Mouse (Mus musculus) adrenal gland, adult 18-20 months (tissue): ENCODE measurements around the gene Ccdc30. TPM values are rescaled to one million over a fixed set of nuclear protein-coding genes. Genes with fewer than 3 reads are reported as not detected.

Source experiments
- DNase-seq, 2 experiments: peaks; one replicate each; pipeline ENCODE4 v3.0.0; 2021 to 2022; ENCODE audit warnings: low spot score in 2 of 2
- total RNA-seq, 2 experiments: library from RNA; stranded (reverse); gene quantifications; 1 replicate in 1 of 2; 2 replicates in 1 of 2; pipeline ENCODE4 v1.2.3; 2021

Ccdc30 gene
- total RNA-seq, 2 experiments from 2014 or later, result 8.2 to 8.7 TPM

- no peak for DNase-seq
Measured at GRCm38 (mm10) chr4:119417894-119418293, 2.6 kb upstream of the Ccdc30 start.

GRCm38 (mm10) chr4:119417270-119417669, 1.9 kb upstream of the Ccdc30 start:
- no peak for DNase-seq

- DNase-seq, result no peak
Measured at GRCm38 (mm10) chr4:119412791-119413190, 2.5 kb downstream of the Ccdc30 start.

DNA sequence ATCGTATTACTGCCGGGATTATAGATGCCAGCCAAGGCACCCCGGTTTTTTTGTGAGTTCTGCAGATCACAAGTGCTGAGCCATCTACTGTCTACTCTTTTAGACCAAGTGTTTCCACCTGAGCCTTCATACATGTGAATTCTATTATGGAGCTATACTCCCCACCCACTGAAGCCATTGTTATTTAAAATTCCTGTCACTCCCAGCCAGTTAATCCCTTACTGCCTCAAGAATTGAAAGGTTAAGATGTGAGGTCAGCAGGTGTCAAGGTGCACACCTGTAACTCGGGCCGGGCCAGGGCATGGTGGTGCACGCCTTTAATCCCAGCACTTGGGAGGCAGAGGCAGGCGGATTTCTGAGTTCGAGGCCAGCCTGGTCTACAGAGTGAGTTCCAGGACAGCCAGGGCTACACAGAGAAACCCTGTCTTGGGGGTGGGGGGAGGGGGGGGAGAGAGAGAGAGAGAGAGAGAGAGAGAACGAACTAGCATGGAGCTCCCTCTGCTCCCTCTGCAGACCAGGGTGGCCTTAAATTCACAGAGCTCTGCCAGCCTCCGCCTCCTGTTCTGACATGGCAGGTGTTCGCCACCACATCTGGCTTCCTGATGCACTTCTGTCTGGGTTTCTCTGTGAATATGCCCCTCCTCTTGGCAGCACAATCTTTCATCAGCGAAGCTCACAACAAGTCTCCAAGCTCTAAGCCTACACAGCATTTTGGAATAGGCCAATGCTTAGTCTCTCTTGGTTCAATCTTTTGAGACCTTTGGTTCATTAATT, 3.3 kb downstream of the Ccdc30 start:
- DNase-seq, result no peak

DNA sequence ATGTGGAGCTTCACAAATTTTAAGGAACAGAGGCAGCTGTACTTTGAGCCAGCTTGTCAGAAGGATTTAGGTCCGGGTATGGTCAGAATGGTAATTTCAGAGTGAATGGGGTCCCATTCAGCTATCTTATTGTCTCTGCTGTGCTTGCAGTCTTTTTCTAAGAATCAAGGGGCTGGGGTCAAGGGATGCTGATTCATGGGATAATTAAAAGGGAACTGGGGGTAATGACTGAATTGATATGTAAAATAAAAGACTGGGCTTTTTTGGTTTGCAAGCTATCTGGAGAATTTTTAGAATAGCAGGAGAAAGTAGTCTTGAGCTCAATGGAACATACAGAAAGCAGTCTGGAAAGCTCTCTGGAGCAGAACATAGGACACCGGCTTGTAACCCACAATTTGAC, 11.9 kb downstream of the Ccdc30 start:
- no peak for DNase-seq

DNA sequence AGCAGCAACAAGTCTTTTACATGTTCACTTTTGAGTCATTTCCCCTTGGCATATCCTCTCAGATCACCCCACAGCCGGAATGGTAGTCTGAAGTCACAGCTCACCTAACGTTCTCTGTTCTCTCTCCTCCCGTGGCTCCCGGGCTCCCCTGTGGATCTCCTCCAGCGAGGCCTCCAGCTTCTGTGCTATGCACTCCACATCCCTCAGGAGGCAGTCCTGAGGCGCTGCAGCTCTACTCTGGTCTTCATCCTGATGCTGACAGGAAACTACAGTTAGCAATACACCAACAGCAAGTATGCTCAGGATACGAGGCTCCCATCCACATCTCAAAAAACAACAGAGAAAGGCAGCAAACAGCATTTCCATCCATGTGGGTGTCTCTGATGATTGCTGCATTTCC, 14.4 kb downstream of the Ccdc30 start:
- DNase-seq, result no peak

DNA sequence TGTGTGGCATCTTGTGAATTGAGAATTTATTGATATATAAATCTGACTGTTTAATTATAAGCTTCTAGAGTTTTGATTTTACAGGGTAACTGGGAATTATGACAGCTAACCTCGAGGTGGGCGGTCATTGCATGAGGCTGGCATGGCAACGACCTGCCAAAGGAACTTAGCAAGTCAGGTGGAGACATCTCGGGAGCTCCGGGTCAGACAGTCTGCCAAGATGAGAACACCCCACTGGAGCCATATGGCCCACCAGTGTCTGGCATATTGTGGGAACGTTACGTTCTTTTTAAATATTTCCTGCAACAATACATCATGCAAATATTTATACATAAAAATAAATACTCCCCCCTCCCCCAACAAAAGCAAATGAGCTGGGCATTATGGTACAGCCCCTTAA, 16.6 kb downstream of the Ccdc30 start:
- no peak for DNase-seq

- DNase-seq, result peak; percentile 11 to 28
Measured at GRCm38 (mm10) chr4:119390369-119390768, 25.0 kb downstream of the Ccdc30 start.

DNA sequence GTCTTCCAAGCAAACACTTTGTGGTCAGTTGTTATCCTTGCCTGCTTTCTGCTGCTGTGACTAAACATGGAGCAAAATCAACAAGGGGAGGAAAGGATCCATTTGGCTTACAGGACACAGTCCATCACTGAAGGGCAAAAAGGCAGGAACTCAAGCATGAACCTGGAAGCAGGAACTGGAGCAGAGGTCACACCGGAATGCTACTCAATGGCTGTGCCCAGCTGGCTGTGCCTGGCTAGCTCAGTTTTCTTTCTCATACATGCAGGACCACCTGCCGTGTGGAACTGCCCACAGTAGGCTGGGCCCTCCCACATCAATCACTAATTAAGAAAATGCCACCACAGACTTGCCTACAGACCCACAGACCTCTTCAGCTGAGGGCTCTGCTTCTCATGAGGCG, 26.1 kb downstream of the Ccdc30 start:
- DNase-seq, result no peak

DNA sequence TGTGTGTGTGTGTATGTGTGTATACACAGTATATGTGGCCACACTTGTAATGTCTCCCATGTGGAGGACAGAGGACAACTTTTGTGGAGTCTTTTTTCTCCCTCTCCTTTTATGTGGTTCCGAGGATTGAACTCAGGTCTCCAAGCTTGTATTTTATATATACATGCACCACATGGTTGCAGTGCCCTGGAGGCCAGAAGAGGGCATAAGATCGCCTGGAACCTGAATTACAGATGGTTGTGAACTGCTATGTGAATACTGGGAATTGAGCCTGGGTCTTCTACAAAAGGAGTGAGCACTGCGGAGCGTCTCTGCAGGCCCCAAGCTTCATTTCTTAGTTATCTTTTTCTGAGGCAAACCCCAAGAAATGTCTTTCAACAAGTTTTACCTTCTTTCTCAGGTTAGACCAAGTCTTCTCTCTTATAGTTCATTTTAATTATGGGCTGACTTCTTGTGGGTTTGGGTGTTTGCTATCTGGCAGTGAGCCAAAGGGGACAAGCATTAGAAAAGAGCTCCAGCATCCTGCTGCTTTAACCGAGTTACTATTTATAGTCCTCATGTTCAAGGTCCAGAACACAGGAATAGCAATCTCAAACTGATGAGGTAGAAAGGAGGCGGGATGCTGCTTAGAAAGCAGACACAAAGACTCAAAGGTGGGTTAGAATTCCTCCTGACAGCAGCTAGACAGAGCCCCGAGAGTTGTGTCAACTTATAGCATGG, 33.7 kb downstream of the Ccdc30 start:
- no peak for DNase-seq

GRCm38 (mm10) chr4:119369460-119369859, 45.9 kb downstream of the Ccdc30 start:
- DNase-seq, result no peak

- DNase-seq, result peak in 1 of 2 experiments; percentile 11
Measured at GRCm38 (mm10) chr4:119366758-119367526, 48.4 kb downstream of the Ccdc30 start.

DNA sequence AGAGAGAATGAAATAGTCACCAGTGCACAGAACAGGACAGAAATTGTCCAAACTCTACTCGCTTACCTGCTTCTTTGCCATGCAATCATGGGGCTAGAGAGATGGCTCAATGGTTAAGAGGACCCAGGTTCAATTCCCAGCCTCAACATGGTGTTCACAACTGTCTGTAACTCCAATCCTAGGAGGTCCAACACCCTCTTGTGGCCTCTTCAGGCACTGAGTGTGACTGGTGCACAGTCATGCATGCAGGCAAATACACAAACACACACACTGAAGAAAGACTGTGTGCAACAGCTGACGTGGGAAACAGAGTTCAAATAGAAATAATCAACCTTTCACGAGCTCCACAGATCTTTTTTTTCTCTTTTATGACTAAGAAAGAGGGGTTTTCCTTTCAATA, 53.1 kb downstream of the Ccdc30 start:
- DNase-seq, result no peak

DNA sequence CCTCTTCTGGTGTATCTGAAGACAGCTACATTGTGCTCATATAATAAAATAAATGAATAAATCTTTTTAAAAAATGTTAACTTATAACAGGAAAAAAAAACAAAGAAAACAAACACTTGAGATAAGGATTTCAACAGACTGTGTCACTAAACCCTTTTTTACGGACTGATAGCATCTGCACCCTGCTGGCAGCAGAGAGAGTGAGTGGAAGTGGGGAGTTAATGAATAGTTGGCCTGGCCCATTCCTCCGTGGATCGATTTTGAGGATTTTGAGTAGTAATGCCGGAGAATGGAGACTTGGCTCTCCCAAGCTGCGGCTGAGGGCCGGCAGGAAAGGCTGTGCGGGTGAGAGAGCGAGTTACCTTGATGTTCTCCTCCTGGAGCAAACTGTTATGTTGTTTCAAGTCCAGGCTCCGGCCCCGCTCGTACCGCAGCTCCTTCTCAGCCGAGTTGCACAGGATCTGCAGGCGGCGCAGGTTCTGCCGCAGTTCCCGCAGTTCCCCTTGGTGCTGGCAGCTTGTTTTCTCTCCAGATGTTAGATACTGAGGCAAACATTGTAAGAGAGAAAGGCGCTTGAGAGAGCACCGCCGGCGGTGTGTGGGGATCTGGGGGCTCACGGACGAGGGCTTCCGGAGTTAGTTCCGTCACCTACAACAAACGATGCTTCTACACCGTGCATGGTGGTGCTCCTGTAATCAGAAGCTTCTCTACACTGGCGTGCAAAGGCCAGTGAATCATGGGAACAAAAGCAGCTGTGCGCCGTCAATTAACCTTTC, 55.9 kb downstream of the Ccdc30 start:
- DNase-seq, result peak; percentile 9 to 26

DNA sequence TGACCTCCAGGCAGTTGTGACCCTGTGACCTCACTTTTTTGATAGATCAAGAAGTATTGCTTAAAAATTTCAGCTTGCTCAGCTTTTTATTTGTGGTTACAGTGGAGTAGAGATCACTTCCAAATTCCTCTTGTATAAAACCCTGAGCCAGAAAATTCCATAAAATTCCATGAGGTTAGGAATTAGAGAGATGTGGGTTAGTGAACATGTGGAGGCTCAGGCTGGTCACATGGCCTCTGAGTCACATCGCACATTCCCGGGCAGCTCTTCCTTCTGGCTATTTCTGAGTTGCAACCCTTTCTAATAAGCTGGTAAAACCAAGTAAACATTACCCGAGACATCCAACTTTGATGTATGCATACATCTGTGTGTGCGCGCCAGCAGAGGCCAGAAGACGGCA, 69.8 kb downstream of the Ccdc30 start:
- no peak for DNase-seq

DNA sequence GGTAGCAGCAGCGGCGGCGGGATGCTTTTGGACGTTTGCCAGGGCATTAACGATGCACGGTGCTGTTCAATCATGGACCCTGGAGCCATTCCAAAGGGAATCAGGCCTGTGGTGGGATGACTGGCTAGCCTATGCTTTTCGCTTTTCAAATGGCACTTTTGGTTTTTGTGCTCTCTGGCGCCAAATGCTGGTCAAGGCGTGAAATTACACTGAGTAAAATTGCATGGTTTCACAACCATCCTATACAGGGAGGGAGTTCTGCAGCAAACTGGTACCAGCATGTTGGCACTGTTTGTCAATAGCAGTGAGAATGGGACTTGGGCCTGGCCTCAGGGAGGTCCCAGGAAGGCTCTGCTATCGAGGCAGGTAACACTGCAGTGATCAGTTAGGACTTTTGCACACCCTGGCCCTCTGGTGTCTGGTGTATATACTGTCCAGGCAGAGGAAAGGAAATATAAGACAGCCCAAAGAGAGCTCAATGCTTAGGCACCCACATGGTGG, 76.4 kb downstream of the Ccdc30 start:
- DNase-seq, result peak; percentile 49 to 54

DNA sequence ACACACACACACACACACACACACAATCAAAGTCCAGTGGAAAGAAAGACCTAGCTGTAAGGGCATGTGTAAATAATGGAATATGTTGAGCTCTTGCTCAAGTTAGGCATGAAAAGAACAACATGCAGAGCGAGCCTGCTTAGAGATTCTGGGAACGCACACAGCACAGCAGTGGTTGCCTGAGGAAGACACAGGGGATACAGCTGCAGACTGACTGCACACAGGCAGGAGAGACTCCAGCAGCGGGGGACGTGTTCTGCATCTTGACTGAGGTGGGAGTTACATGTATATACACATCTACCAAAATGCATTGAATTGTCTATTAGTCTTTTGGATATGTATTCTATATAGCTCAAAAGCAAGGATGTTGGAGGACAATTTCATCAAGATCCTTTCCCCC, 76.9 kb downstream of the Ccdc30 start:
- no peak for DNase-seq

DNA sequence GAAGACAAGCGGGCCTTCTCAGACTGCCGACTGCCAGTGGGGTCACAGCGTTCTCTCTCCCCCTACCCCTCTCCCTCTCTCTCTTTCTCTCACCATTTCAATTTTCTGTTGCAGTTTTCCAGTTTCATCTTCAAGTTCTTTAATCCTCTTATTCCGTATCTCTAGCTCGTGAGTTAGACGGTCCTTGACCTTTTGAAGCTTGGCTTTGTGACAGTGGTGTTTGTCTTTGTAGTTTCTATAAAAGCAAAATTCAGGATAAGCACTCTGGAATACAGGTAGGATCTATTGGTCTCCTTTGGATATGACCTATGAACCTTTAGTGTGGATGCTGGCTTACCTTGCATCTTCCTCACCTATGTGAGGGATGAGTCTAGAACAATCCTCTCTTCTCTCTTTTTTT, 81.8 kb downstream of the Ccdc30 start:
- peak in 1 of 2 experiments; percentile 21 for DNase-seq

DNA sequence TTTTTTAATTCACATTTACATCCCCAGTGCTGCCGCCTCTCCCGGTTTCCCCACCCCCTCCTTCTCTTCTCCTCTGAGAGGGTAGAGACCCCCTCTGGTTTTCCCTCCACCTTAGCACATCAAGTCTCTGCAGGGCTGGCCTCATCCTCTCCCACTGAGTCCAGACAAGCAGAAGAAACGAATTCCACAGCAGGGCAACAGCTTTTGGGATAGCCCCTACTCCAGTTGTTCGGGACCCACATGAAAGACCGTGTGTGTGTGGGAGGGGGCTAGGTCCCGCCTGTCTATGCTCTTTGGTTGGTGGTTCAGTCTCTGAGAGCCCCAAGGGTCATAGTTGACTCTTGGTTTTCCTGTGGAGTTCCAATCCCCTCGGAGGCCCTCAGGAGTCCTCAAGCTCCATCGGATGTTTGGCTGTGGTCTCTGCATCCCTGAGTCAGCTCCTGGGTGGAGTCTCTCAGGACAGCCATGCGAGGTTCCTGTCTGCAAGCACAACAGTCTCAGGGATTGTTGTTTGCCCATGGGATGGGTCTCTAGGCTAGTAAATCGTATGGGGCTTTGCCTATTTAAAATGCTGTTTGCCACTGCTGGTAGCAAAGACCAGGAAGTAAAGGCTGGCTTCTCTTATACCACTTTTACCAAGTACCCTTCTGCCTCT, 94.3 kb downstream of the Ccdc30 start:
- no peak for DNase-seq

- peak; percentile 95 to 96 for DNase-seq
Measured at GRCm38 (mm10) chr4:119320131-119320830, 95.0 kb downstream of the Ccdc30 start, which contains the start of gene Ppih. Gene Ppih (minus strand): TSS chr4:119320546.
